Mouse (Mus musculus): ENCODE data around the gene Tfdp1.
"Not testable (repeated sequence)": the region's sequence is repeated elsewhere in the genome, so short reads cannot be mapped to it uniquely, and the experiment has no call there.

The Tfdp1 gene

DNA sequence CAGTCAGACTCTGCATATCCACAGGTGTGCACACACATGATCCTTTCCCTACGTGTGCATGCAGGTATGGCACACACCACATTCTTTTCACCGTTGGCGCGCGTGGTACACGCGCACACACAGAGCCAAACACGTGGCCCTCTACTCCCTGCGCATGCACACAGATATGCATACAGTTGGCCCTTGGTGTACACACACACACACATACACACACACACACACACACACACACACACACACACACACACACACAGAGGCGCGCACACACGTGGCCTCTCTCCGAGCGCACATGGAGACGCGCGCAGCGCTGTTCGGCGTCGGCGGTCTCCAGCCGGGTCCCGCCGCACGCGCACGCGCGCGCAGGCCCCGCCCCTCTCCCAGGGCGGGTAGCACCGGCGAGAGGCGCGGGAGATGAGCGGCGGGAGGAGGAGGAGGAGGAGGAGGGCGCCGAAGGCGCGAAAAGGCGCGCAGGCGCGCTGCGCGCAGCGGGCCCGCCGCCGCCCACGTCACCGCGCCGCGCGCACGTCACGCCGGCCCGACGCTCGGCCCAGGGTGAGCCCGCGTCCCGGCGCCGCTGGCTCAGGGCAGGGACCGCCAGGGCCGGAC, at the start of gene Tfdp1:
Gene Tfdp1, plus strand, starts transcription at position 497 of the 606 bp plus-strand sequence.
- peak; percentile 74 for DNase-seq

DNA sequence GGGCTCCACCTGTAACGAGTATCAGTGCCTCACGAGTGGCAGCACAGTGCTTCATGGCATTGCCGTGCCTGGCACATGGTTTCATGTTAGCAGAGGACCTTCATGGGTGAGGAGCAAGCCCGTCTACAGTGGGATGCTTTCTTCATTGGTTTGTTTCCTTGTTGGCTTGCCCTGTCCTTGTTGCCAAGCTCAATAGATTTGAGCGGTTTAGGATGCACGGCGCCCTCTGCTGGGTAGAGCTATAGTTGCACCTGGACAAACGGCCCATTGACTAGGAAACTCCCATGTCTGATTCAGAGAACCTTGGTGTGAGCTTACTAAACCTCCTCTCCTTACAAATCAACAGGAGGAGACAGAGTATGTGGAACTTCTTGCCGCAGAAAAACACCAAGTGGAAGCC, 46.2 kb upstream of the Tfdp1 start:
- peak; percentile 71 for DNase-seq

DNA sequence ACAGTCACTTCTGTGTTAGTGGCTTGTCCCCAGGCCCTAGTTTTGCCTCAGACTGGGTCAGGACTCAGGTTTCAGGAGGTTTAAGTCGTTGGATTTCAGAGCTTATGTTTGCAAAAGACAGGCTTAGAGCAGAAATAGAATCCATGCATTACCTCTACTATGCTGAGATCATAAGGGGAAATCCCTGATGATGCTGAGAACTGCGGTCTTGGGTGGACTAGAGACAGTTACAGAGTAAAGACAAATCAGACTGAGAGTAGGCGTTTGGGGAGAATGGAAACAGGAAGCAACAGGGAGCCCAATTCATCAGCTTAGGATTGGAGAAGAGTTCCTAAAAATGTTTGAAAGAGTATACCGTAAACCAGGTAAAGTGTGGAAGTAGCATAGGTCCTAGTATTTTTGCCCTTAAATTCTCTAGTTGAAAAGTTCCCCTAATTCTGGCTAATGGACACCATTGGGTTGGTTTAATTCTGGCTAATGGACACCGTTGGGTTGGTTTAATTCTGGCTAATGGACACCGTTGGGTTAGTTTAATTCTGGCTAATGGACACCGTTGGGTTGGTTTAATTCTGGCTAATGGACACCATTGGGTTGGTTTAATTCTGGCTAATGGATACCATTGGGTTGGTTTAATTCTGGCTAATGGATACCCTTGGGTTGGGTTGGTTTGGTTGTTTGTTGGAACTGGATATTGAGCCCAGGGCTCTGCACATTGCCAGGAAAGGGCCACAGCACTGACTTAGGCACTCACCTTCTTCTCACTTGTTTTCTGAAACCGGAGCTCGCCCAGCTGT, 44.7 kb upstream of the Tfdp1 start:
- peak; percentile 24 for DNase-seq

DNA sequence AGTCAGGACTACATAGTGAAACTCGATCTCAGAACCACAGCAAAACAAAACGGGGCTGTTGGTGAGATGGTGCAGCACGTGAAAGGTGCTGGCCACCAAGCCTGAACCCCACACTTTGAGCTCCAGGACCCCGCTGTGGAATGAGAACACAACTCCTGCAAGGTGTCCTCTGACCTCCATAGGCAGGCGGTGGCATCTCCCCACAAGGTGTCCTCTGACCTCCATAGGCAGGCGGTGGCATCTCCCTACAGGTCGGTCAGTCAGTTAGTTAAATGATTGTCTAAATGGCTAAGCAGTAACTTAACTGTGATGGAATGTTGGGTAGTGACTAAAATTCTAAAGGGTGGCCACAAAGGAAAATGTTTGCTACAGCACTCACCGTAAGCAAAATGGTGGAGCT, 39.0 kb upstream of the Tfdp1 start:
- DNase-seq = peak; percentile 31

DNA sequence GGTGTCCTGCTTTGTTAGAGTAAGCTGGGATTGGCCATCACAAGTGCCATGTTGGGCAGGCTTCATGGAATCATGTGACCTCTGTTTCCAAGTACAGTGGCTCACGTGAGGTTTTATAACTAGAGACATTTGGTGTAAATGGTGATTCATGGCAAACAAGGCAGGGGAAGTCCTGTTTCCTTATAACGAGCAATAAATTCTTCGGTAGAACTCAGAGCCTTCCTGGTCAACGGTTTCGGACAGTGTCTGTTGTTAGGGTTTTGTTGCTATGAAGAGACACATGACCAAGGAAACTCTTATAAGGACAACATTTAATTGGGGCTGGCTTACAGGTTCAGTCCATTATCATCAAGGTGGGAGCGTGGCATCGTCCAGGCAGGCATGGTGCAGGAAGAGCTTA, 37.5 kb upstream of the Tfdp1 start:
- no peak for DNase-seq

DNA sequence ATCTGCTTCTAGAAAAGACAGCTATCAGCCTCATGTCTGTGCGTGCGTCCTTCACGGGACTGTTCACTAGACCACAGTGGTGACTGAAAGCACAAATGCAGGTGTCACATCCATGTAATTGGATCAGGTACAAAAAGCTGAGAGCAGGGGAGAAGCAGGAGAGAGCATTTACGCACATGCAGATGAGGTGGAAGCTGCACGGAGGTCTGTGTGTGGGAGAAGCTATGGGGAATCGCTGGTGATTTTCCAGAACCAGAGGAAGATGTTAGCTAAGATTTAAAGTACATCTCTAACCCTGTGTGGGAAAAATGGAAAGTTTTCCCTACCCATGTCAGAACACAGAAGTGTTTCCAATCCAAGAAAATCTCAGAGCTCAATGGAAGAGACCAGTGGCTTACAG, 33.1 kb upstream of the Tfdp1 start:
- DNase-seq = no peak

DNA sequence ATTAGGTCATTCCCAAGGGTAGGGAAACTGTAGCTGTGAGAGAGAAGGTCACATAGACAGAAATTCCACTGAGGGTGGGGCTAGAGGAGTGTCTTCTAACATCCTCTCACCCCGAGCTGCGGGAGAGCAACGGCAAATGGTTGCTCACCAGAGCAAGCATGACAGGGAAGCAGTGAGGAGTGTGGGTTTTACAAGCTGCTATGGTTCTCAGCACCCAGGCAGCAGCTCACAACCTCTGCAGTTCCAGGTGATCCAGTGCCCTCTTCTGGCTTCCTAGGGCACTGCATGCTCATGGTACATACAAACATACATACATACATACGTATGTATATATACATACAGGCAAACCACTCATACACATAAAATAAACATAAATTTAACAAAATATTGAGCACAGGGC, 32.7 kb upstream of the Tfdp1 start:
- DNase-seq = no peak

DNA sequence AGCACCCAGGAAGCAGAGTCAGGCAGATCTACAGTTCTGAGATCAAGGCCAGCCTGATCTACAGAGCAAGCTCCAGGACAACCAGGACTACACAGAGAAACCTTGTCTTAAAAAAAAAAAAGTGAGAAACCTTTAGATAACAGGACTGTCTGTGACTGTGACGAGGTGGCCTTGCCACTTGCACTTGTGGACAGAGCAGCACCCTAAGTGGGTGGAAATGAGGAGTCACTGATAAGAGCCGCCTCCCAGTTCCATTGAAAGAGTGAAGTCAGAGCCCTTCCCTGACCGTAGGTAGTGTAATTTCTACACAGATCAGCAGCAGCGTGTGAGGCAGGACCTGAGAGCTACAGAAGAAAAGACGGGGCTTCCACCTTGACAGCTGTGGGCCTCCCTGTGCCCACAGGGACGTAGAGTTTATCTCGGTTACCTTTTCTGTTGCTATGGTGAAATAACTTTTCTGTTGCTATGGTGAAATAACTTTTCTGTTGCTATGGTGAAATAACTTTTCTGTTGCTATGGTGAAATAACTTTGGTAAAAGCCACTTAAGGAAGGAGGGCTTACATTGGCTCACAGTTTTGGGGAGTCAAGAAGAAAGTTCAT, 32.1 kb upstream of the Tfdp1 start:
- DNase-seq = no peak

DNA sequence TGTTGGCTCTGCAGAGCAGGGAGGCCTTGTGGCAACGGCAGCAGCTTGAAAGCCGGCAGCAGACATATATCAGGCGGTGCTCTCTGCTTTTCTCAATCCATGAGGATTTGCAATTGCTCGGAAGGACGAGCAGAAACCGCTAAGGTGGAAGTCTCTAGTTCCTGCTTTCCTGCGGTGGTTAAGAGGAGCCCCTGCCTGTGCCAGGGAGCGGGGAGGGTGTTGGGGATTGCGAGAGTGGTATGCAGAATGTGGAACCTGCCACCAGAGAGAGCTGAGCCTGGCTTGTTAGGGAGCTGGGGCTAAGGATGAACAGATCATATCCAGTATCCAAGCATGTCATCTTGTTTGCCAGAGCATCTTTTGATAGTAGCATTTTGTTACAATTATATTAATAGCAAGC, 31.6 kb upstream of the Tfdp1 start:
- no peak for DNase-seq

DNA sequence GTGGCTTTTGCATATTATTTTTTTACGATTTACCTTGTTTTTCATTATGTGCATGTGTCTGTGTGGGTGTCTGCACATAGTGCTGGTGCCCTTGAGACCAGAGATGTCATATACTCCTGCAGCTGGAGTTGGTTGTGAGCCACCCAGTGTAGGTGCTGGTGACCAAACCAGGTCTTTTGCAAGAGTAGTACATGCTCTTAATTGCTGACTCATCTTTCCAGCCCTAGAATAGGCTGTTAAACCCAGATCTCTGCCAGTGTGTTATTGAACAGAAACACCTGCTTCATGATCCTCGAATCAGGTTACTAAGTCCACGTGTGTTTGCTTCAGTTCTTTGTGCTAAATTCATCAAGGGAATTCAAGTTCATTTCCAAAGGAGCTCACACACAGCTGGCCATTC, 23.6 kb upstream of the Tfdp1 start:
- no peak for DNase-seq

DNA sequence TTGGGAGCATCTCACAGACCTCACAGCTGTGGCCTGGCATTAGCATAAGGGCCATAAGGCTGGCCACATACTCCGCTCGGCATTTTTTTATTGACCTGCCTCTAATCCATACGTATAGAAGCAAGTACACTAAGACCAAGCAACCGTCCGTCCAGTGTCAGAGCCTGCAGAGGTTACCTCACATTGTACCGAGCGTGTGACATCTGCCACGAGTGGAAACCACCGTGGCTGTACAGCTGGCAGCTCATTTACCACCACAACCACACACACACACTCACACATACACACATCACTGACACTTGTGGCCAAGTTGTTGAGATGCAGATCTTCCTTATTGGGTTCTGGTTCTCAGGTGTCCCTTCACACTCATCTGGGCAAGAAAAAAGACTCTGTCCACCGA, 21.9 kb upstream of the Tfdp1 start:
- DNase-seq = no peak

DNA sequence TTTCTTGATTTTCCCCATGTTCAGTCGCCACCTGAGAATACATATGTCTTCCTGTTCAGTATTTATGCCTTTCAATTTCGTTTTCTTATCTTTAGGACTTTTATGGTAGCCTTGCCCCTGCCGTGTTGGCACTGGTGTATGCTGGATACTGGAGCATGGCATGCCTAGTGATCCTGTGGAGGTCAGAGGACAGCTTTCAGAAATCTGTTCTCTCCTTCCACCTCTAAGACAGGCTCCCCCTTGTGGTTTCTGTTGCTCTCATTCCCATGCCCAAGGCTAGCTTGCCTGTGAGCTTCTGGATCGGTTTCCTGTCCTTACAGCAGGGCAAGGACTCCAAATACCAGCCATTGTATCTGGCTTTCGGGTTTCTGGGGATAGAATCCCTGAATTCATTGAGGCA, 12.0 kb upstream of the Tfdp1 start:
- peak; percentile 43 for DNase-seq

DNA sequence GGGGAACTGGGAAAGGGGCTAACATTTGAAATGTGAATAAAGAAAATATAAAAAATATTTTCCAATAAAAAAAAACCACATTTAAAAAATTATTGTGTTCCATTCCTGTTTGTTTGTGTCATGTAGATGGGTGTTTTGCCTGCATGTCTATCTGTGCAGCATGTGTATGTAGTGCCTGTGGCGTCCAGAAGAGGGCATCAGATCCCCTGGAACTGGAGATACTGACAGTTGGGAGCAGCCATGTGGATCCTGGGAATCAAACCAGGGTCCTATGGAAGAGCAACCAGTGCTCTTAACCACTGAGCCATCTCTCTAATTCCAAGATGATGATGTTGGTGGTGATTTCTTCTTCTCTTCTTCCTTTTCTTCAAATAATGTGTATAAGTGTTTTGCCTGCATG, 3.9 kb upstream of the Tfdp1 start:
- DNase-seq = no peak

DNA sequence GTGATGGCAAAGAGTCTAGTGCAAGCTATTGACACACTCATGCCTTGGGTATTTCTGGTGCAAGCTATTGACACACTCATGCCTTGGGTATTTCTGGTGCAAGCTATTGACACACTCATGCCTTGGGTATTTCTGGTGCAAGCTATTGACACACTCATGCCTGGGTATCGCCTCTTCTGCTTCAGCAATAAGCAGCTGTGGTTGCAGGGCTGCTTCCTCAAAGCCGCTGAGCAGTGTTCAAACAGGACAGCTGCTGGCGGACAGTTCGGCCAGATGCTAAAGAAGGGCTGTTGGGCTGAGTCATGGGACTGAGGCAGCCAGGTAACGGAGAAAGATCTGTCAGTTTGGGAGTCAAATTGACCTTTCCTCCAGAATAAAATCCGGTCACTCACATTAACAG, 1.3 kb upstream of the Tfdp1 start:
- not testable (repeated sequence) for DNase-seq

DNA sequence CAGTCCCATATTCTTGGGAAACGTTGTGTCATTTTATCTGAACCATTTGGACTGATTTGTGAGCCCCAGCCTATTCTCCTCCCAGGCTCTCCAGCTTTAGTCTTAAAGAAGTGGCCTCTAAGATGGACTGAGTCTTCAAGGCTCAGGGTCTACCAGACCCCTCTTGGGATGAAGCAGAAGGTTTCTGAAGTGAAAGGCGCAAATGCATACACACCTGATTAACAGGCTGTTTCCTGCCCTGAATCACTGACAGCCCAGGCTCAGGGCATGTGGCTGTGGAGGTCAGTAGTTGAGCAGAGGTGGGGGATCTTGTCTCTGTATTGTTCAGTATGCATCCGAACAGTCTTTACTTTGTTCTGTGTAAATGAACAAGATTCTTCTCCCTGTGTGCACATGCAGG, 873 bp upstream of the Tfdp1 start:
- DNase-seq = no peak

DNA sequence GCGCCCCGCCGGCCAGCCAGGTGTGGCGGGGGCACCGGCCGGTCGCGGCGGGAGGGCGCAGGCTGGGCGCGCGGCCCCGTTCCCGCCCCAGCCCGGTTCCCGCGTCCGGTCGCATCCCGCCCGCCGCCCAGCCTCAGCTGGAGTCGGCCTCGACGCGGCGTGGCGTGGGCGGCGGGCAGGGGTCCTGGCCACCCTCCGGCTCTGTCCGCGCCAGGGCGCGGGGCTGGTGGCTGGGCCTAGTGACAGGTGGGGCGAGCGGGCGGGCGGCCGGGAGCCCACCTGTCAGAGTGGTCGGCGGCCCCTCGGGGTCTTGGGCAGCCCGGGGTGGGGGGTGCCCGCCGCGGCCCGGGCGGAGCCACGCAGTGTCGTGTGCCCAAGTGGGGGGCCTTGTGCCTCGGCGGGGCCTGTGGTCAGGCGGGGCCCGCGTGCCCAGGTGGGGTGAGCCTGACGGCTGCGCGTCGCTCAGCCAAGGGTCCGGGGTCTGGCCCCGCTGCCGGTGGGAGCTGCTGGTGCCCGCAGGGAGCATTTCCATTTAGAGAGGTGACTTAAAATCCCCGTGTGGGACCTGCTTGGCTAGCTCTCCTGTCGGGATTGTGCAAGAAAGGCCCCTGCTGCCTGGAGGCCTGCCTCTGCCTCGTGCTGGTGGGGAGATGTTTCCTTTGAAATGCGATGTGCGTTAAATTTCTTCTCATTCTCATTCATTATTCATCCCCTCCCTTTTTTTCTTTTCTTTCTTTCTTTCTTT, 522 bp downstream of the Tfdp1 start:
- DNase-seq = peak; percentile 21

DNA sequence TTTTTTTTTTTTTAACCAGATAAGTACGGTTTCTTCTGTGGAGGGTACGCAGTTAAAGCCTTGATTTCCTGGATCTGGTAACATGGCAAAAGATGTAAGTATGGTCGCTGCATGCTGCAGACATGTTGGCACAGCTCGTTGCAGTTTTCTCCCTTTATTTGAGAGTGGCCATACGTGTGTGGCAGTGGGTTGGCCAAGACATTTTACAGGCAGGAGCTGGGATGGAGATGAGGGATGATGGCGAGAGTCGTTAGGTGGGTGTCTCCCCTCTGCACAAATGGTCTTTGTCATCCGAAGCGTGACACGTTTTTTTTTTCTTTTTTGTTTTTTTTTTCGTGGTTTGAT, 1.1 kb downstream of the Tfdp1 start:
- DNase-seq = no peak

DNA sequence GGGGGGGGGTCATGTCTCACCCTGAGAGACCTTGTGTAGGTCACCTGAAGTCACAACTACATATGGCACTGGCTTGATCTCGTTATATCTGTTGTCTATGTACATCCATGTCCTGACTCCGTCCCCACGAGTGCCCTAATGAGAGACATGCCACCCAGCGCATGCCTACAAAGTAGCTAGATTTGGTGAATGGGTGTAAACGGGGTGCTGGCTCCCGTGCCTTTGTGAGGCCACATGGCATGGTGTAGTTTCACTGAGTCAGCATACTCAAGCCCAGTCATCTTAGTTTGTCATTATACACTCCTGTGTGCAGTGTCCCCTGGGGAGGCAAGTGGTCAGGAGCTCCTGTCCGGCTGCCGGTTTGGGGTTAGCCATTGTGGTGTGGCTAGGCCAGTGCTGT, 2.1 kb downstream of the Tfdp1 start:
- DNase-seq = no peak

DNA sequence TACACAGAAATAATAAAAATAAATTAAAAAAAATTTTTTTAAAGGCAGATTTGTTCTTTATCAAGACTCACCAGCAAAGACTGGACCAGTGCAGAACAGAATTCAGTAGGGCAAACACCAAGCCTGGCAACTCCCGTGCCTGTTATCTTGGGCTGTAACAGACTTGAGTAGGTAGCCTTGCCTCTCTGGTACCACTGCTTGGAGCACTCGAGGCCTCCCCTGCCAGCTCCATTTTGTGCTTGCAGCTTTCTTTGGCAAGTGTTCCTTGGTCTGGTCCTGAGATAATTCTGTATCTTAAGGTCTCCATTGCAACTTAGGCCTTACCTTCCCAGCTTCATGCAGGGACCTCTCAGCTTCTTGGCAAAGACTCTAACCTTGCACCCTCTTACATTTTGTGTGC, 3.8 kb downstream of the Tfdp1 start:
- no peak for DNase-seq

DNA sequence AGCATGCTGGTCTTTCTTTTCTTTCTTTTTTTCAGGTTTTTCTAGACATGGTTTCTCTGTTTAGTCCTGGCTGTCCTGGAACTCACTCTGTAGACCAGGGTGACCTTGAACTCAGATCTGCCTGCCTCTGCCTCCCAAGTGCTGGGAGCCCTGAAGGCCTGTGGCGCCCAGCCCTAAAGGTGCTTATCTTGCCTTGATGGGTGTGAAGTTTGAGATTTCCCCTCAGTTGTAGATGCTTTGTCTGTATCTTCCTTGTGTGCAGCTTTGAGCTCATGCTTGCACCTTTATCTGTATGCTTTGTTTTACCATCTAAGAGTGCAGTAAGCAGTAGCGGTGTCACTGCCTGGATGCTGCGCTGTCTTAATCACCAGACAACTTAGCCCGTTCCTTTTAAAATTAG, 4.6 kb downstream of the Tfdp1 start:
- DNase-seq = no peak

DNA sequence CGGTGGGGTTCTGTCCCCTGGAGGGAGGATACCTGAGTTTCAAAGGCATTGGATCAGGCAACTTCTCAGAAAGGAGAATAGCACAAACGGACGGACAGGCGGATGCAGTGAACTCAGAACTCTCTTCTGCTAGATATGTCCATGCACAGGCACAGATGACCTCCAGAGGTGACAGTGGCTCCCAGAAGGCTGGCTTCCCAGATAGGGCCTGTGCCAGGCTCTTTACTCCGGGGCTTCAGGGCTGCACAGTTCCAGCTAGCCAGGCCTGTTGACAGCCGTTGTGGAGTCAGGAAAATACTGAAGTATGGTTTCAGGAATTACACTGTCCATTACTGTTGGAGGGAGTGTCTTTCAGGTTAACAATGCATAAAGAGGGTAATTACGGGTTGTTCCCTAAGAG, 11.5 kb downstream of the Tfdp1 start:
- DNase-seq = no peak

DNA sequence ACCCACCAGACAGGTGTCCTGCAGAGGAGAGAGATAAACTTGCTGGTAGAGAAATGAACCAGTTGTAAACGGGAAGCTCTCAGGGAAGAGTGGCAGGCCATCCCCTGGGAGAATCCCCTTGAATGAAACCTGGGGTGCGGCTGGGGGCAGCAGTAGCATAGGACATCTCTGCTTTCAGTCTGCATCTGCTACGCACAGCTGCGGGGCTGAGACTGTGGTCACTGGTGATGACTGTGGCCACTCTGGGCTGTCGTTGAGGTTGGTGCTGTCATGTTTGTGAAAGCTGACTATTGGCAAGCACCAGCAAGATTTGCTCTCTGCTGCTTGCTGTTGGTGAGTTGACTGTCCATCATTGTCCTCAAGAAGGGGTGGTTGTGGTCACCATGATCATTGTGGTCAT, 13.0 kb downstream of the Tfdp1 start:
- DNase-seq = no peak

DNA sequence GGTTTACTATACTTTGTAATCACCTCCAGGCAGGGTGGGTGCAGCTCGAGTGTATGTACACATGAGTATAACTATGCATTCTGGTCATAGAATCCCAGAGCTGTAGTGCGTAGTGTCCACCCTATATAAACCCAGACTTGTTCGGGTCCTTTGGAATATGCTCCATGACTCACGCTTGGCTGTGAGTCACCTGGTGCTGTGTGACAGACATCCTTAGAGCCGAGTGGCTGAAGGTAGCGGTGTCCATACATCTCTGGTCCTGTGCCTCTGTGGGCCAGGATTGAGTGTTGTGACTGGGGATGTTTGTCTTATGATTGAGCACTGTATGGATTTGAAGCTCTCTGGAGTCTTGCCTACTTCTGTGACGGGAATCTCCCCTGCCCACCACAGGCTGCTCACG, 14.1 kb downstream of the Tfdp1 start:
- DNase-seq = no peak

All from kidney, adult 11 months (tissue).